Mouse (Mus musculus) heart, embryonic 15.5 days (tissue): ENCODE results near the gene Plin2. TPM values are rescaled to one million over a fixed set of nuclear protein-coding genes. Genes with fewer than 3 reads are reported as not detected.
"Not testable (repeated sequence)": the region's sequence is repeated elsewhere in the genome, so short reads cannot be mapped to it uniquely, and the experiment has no call there.

Experiments
- ATAC-seq: fragments of 200-750 bp; cut with Nextera tagmentation; replicated peaks from 2 replicates; pipeline ENCODE4 v1.8.0; 2017; ENCODE audit warnings: low read depth, moderate TSS enrichment; ENCODE audit not compliant: insufficient number of reproducible peaks, insufficient read depth, low FRiP score
- H3K27ac ChIP-seq: fragments of 300-500 bp; sonication (generic); 2 replicates; pipeline ENCODE4 v1.5.1; 2015; ENCODE audit warnings: mild to moderate bottlenecking, inconsistent platforms
- H3K27me3 ChIP-seq: fragments of 300-500 bp; sonication (generic); 2 replicates; pipeline ENCODE4 v1.6.1; 2015; ENCODE audit warnings: inconsistent platforms
- H3K36me3 ChIP-seq: fragments of 300-500 bp; sonication (generic); 2 replicates; pipeline ENCODE4 v1.6.1; 2015; ENCODE audit warnings: mild to moderate bottlenecking, inconsistent platforms
- H3K4me1 ChIP-seq: fragments of 300-500 bp; sonication (generic); replicated peaks from 2 replicates; pipeline ENCODE4 v1.6.1; 2015; ENCODE audit warnings: inconsistent platforms
- H3K4me2 ChIP-seq: fragments of 300-500 bp; sonication (generic); 2 replicates; pipeline ENCODE4 v1.6.1; 2015; ENCODE audit warnings: inconsistent platforms, mild to moderate bottlenecking, moderate library complexity
- H3K4me3 ChIP-seq: fragments of 300-500 bp; sonication (generic); 2 replicates; pipeline ENCODE4 v1.5.1; 2015; ENCODE audit warnings: mild to moderate bottlenecking, inconsistent platforms
- H3K9ac ChIP-seq: fragments of 300-500 bp; sonication (generic); 2 replicates; pipeline ENCODE4 v1.6.1; 2015; ENCODE audit warnings: mild to moderate bottlenecking, inconsistent platforms
- H3K9me3 ChIP-seq: fragments of 300-500 bp; sonication (generic); replicated peaks from 2 replicates; pipeline ENCODE4 v1.6.1; 2016; ENCODE audit warnings: inconsistent platforms
- WGBS: fragments of 180-500 bp; shearing (Covaris S2); methylation state at CpG from one replicate; pipeline ENCODE4 v1.1.7; 2015; ENCODE audit warnings: mixed read lengths; 5-methylcytosine and 5-hydroxymethylcytosine counted together
- polyA plus RNA-seq: library from polyadenylated mRNA; unstranded; fragments of >200 nt; fragmentation: Nextera tagmentation; extraction: Ambion mirVana; gene quantifications from 2 replicates; pipeline ENCODE4 v1.2.1, GENCODE M21; 2015

The Plin2 gene
- polyA plus RNA-seq, 1 experiment from 2014 or later, result 62.8 TPM

GRCm38 (mm10) chr4:86625463-86625862 is 44.4 kb downstream of the Plin2 start:
- 78% methylated on average over 5 of the region's 5 CpGs for WGBS
- Histone ChIP-seq H3K9ac (no peak overlapping the region), H3K4me1 (no peaks in the 10 kb centered on the region), H3K9me3 (no peaks in the 10 kb centered on the region), H3K27me3 (no peaks in the 10 kb centered on the region), H3K36me3 (no peaks in the 10 kb centered on the region), H3K4me2 (no peak overlapping the region), H3K4me3 (no peak overlapping the region), H3K27ac (no peak overlapping the region)
- no peak for ATAC-seq

- whole genome bisulfite sequencing, result 86% methylated on average over 1 of the region's 1 CpGs
- H3K9ac ChIP-seq, ATAC-seq, H3K36me3 ChIP-seq, H3K4me2 ChIP-seq, H3K4me1 ChIP-seq, H3K9me3 ChIP-seq, H3K27me3 ChIP-seq, H3K4me3 ChIP-seq, H3K27ac ChIP-seq: not testable (repeated sequence)
Measured at GRCm38 (mm10) chr4:86622532-86622931, 47.3 kb downstream of the Plin2 start.

- 52% methylated on average over 3 of the region's 3 CpGs for WGBS
- no peak for ATAC-seq
- no peaks in the 10 kb centered on the region for H3K27me3 ChIP-seq
Measured at GRCm38 (mm10) chr4:86622116-86622515, 47.7 kb downstream of the Plin2 start.

GRCm38 (mm10) chr4:86620506-86620905 is 49.4 kb downstream of the Plin2 start:
- Histone ChIP-seq H3K9me3 (no peaks in the 10 kb centered on the region), H3K27me3 (no peaks in the 10 kb centered on the region), H3K36me3 (no peaks in the 10 kb centered on the region), H3K4me2 (no peak overlapping the region), H3K4me1 (no peaks in the 10 kb centered on the region), H3K27ac (no peak overlapping the region), H3K4me3 (no peak overlapping the region), H3K9ac (no peak overlapping the region)
- no peak for ATAC-seq
- WGBS, result 64% methylated on average over 2 of the region's 2 CpGs

More at GRCm38 (mm10) chr4:86622116-86622515, 47.7 kb downstream of the Plin2 start:
- Histone ChIP-seq H3K9ac (no peak overlapping the region), H3K4me2 (no peak overlapping the region), H3K27ac (no peak overlapping the region), H3K9me3 (no peaks in the 10 kb centered on the region), H3K36me3 (no peaks in the 10 kb centered on the region), H3K4me3 (no peak overlapping the region), H3K4me1 (no peaks in the 10 kb centered on the region)

GRCm38 (mm10) chr4:86612289-86612620 is 57.6 kb downstream of the Plin2 start:
- Histone ChIP-seq H3K9me3 (no peaks in the 10 kb centered on the region), H3K4me3 (peak overlapping the region; percentile 75), H3K36me3 (no peaks in the 10 kb centered on the region), H3K4me2 (peak overlapping the region; percentile 87), H3K27me3 (no peaks in the 10 kb centered on the region), H3K9ac (peak overlapping the region; percentile 51), H3K27ac (peak overlapping the region; percentile 56), H3K4me1 (peaks cover 13% of the 10 kb centered on the region)
- WGBS, result 28% methylated on average over 8 of the region's 8 CpGs
- no peak for ATAC-seq

- Histone ChIP-seq H3K36me3 (peaks cover under 1% of the 10 kb centered on the region; the same call in 1 of the 2 replicates), H3K4me2 (peak within 1 kb of the TSS; percentile 87), H3K4me3 (peak within 1 kb of the TSS; percentile 75), H3K27me3 (no peaks in the 10 kb centered on the region), H3K9ac (peak within 1 kb of the TSS; percentile 80), H3K4me1 (peaks cover 13% of the 10 kb centered on the region), H3K9me3 (no peaks in the 10 kb centered on the region), H3K27ac (peak within 1 kb of the TSS; percentile 56)
- peak; percentile 100 for ATAC-seq
- WGBS, result under 1% methylated on average over 59 of the region's 59 CpGs
Measured at GRCm38 (mm10) chr4:86611524-86612288, 58.2 kb downstream of the Plin2 start, which contains the start of gene Haus6. Haus6 (minus strand) TSS chr4:86612055.

Other genes starting within 250 kb of the Plin2 start
- gene Saxo1, start 111.7 kb downstream of the Plin2 start, polyA plus RNA-seq, result 0.15 TPM in 1 of 2 replicates, not detected in the other
- 50.0 and 50.9 TPM in 2 replicates for gene Rraga, start 94.4 kb downstream of the Plin2 start, polyA plus RNA-seq
- gene Haus6, start 58.0 kb downstream of the Plin2 start, polyA plus RNA-seq, result 7.6 and 9.2 TPM in 2 replicates
- gene Dennd4c, start 78.5 kb upstream of the Plin2 start, polyA plus RNA-seq, result 5.2 and 6.5 TPM in 2 replicates
- gene Rps6, start 187.4 kb upstream of the Plin2 start, polyA plus RNA-seq, result 405 and 410 TPM in 2 replicates
- 28.6 and 30.4 TPM in 2 replicates for gene Acer2, start 204.3 kb upstream of the Plin2 start, polyA plus RNA-seq